Mouse (Mus musculus) hematopoietic stem cell, adult 5-6 weeks (primary cell): ENCODE measurements around the gene Dnajb2. TPM values are rescaled to one million over a fixed set of nuclear protein-coding genes. Genes with fewer than 3 reads are reported as not detected.

Experiments used
- ATAC-seq, 2 experiments: fragments of 125-278 bp in 1 of 2; replicated peaks in 1 of 2; 2 replicates each; pipeline ENCODE4 v1.8.0; 2016 to 2017; ENCODE audit warnings: inconsistent platforms in 2 of 2, mild to moderate bottlenecking in 2 of 2, moderate number of reproducible peaks in 2 of 2, low read depth in 1 of 2, moderate TSS enrichment in 1 of 2; ENCODE audit not compliant: low FRiP score in 2 of 2, poor library complexity in 2 of 2, severe bottlenecking in 2 of 2, insufficient read depth in 1 of 2, low TSS enrichment in 1 of 2
- total RNA-seq: library from RNA; stranded (forward); fragments of 172-1452, 232-1000 nt; gene quantifications from 2 replicates; pipeline ENCODE4 v1.2.3, GENCODE M21; 2017

Dnajb2 gene
- total RNA-seq, 1 experiment from 2014 or later = 12.5 TPM

DNA sequence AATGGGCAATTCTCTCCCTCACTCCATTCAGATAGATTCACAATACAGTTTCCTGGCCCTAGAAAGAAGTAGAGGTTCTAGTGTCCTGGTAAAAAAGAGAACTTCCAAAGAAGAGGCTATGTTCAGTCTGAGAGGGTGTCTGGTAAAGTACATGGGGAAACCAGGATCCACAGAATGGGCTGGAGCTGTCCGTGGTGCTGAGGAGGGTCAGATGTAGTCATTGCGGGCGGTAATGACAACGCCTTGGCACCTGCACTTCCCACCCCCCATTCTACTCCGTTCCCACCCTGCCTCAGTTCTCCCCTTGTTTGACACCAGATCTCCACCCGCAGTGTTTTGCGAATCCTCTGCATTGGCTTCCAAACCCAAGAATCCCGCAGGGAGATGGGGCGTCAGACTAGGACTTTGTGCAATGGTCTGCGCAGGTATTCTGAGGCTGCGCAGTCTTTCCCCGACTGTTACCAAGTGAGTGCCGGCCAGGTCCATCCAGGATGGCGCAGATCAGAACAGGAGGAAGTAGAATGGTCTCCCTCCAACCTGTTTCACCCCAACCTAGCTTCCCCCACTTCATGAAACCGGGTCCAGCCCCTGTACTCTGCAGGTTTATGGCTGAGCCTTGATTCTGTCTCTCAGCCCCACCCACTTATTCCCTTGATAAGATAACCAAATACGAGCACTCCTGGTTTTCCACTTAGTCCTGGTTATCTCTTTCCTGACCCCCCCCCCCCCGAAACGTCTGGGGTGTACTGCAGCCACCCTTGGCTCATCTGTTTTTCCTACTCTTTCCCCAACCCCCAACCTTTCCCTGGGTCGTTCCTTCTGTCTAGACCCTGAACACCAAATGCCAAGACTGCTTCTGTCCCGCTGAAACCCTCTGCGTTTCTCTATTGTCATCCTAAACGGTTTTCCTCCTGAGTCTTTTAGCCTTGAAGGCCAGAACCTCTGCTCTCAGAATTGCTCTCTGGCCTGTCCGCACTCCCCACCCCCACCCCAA is 41.3 kb downstream of the Dnajb2 start:
- no peak for ATAC-seq

DNA sequence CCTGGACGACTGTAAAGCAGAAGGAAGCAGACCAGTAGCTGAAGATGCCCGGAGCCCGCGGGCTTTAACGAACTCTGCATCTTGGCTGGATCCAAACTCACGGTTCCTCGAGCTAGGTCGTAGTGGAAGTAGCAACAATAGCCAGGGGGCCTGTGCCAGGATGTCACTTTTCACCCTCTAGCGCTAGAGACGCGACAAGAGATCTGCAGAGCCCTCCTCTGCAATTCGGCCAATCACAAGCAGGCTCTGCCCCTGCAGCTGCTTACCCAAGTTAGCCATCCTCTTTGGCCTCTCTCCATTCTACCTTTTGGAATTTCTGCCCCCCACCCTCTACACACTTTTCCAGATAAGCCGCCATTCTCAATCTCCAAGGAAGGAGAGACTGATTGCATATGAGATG is 42.0 kb downstream of the Dnajb2 start, which contains the start of gene Resp18:
Gene Resp18, minus strand, starts transcription at position 188 of the 400 bp plus-strand sequence.
- no peak for ATAC-seq

DNA sequence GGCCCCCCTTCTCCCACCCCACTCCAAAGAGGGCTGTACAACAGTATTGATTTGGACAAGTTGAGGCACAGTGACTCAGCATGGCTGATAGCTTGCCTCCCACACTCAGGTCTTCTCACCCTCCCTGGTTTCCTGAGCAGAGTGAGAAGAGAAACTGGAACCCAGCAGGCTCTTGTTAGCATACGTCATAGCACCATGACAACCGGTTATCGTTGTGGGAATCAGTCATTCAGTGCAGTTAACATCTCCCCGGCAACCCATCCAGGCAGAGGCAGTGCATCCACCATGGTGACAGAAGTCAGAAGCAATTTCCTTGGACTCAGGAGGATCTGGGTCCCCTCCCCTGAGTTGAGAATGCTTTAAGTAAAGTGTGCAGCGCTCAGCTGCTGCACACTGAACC is 46.8 kb downstream of the Dnajb2 start:
- ATAC-seq = no peak

DNA sequence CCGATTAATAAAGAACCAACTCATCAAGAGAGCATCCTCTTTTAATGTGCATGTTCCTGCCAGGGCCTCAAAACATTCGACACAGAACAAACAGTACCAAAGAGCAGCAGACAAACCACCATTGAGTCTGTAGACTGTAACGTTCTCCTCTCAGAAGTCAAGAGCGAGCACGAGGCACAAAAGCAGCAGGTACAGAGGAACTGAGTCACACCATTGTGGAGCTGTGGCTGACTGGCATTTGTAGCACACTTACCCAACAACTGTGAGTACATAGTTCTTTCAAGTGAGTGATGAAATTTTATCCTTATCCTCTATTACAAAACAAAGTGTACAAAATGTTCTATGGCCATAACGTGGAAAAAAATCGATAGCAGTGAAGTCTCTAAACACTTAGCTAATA is 48.7 kb downstream of the Dnajb2 start:
- no peak for ATAC-seq

DNA sequence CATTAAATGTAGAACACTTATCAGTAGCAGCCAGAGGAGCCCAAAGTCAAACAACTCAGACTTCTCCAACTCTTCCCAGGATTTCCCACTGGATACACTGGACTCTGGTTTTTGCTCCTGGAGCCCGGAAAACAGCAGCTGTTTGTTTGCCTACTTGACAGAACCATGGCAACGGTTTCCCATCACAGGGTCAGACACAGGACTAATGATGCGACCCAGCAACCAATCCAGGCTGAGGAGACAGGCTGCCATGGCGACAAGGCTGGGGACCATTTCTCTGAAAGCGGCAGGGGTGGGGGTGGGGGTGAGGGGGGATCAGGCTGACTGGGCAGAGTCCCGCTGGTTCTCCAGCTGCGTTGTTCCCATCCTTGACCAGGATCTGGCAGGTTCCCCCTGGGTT is 53.2 kb downstream of the Dnajb2 start:
- no peak for ATAC-seq

DNA sequence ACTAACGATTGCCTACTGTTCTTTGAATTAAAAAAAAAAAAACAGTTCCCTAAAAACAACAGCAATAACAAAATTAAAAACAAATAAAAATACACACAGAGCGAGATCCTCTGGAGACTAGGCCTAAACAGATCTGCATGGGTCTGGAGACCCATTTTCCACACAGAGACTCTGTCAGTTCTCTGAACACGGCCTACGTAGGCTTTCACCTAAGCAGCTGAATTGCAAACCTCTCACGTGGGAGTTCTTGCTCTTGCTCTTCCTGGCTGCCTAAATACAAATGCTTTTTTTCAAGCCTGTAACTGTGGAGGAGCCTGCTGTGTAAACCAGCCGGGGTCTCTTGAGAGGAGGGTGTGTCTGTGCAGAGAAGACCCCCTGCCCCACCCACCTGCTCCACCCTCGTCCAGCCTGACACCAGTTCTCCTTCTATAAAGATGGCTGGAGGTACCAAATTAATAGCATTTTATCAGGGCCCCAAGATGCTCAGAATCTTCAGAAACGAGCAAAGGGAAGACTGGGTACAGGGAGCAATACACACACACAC is 53.8 kb downstream of the Dnajb2 start:
- ATAC-seq = no peak

DNA sequence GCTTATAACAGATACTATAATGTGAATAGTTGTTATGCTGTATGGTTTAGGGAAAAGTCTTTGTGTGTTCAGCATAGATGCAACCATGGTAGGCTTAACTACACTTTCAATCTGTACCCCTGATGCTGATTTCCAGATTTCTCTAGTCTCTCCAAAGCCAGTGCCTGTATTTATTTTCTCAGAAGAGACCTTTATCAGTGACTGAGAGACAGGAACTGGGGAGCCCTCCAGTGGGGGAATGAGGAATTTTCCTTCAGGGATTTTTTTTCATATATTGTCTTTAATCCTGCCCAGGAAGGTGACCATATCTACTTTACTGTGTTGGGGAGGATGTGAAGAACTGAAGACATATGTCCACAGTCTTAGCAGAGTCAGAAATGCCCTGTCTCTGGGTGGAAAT is 54.4 kb downstream of the Dnajb2 start:
- ATAC-seq = no peak

DNA sequence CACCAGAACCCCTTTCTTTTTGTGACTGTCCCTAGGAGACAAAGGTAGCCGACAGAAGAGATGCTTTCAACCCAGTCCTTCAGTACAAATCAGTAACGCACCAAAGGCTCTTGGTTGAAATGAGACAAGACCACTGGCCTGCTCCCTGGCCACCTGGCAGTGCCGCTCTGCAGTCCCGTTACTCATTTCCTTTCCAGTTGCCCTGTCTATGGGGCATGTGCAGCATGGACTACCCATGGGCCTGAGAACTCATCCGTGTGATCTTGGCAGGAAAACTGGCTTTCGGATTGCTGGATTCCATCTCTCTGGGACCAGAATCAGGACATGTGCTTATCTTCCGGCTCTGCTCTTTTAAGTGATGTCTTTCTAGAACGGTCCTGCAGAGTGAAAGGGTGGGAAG is 55.1 kb downstream of the Dnajb2 start:
- ATAC-seq = no peak

DNA sequence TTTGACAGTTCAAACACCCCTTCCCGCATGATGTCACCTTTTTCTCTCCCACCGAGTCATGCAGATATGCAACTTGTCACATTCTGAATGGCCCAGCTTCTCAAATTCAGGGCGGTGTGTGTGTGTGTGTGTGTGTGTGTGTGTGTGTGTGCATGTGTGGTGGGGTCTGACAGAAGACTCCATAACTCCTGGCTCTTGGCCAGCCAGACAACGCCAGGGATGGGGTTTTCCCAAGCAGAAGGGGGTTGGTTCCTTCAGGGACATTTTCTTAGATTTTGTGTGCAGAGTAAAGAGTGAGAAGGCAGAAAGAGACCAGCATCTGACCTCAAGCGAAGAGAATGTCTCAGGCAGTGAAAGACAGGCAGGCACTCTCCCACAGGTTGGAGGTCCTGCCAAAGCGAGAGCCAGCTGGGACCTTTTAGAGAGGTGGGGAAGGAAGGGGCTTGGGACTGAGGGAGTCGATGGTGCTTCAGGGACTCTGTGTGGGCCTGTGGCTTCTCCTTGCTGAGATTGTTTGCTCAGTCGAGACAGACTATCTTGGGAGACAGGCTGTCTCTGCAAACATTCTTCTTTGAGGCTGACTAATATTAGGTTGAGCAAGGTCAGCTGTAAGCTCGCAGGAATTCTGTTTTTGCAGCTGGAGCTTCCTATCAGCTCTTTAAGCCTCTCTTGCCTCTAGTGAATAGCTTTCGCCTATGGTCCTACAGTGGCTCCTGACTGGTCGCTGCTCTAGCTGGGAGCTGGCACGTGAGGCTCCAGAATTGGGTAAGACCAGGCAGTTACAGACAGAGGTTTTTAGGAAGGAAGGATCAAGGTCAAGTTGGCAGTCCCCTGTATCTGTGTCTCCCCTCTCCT is 56.5 kb downstream of the Dnajb2 start:
- no peak for ATAC-seq

DNA sequence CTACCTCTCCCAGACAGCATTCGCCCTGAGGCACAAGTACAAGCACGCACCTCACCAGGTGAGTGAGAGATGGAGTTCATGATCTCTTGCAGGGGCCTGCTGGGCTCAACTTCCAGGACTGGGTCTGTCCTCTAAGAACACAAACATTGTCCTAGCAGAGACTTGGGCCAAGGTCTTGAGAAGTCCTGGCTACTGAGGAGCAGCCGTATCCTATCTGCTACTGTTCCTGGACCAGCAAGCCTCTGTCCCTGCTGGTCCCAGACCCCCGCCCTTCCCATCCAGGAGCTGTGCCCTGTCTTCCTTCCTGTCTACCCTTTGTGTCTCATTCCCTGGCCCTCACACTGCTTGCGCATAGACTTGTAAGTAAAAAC is 57.1 kb downstream of the Dnajb2 start:
- no peak for ATAC-seq

DNA sequence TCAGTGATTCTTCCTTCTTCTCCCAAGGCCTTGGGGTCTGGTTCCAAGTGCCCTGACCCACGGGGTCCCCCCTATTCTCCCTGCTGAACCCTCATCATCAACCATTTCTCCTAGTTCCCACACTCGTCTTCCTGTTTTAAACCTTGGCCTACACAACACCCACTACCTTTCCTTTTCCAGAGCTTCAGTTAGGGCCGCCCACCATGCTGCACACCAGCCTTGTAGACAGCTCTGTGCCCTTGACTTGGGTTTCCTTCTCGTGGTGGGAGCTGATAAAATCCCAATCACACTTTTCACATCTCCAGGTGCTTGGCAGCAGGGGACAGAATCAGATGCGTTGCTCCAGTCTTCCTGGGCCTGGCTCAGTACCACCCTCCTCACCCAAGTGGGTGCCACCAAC is 58.1 kb downstream of the Dnajb2 start:
- no peak for ATAC-seq

Other genes starting within 250 kb of the Dnajb2 start
- 6.5 and 11.6 TPM in 2 replicates for gene Nhej1, start 111.2 kb upstream of the Dnajb2 start, total RNA-seq
- not detected in 2 replicates for gene Slc23a3, start 102.5 kb upstream of the Dnajb2 start, total RNA-seq
- gene Cnppd1, start 93.7 kb upstream of the Dnajb2 start, total RNA-seq = 37.5 and 44.3 TPM in 2 replicates
- 43.2 and 60.9 TPM in 2 replicates for gene Retreg2, start 93.6 kb upstream of the Dnajb2 start, total RNA-seq
- gene Zfand2b, start 67.8 kb upstream of the Dnajb2 start, total RNA-seq = 38.0 and 43.7 TPM in 2 replicates
- gene Abcb6, start 56.0 kb upstream of the Dnajb2 start, total RNA-seq = 3.4 and 6.2 TPM in 2 replicates
- 33.5 and 34.6 TPM in 2 replicates for gene Ankzf1, start 44.3 kb upstream of the Dnajb2 start, total RNA-seq
- 7.5 and 11.1 TPM in 2 replicates for gene Atg9a, start 44.2 kb upstream of the Dnajb2 start, total RNA-seq
- 13.3 and 23.6 TPM in 2 replicates for gene Glb1l, start 25.6 kb upstream of the Dnajb2 start, total RNA-seq
- gene Stk16, start 25.6 kb upstream of the Dnajb2 start, total RNA-seq = 79.1 and 86.0 TPM in 2 replicates
- gene Tuba4a, start 16.5 kb upstream of the Dnajb2 start, total RNA-seq = 133 and 166 TPM in 2 replicates
- gene A630095N17Rik, start 4.3 kb upstream of the Dnajb2 start, total RNA-seq = 2.6 TPM in 1 of 2 replicates, not detected in the other
- not detected in 2 replicates for gene Ptprn, start 28.1 kb downstream of the Dnajb2 start, total RNA-seq
- gene Resp18, start 42.0 kb downstream of the Dnajb2 start, total RNA-seq = not detected in 2 replicates
- gene Dnpep, start 81.6 kb downstream of the Dnajb2 start, total RNA-seq = 39.8 and 43.1 TPM in 2 replicates
- gene Des, start 123.9 kb downstream of the Dnajb2 start, total RNA-seq = not detected in 2 replicates
- gene Speg, start 138.9 kb downstream of the Dnajb2 start, total RNA-seq = 2.4 and 3.9 TPM in 2 replicates
- 70.0 and 84.8 TPM in 2 replicates for gene Gmppa, start 199.5 kb downstream of the Dnajb2 start, total RNA-seq
- not detected in 2 replicates for gene Asic4, start 214.0 kb downstream of the Dnajb2 start, total RNA-seq
- 0.10 and 2.1 TPM in 2 replicates for gene Chpf, start 242.9 kb downstream of the Dnajb2 start, total RNA-seq
- gene Tmem198, start 243.1 kb downstream of the Dnajb2 start, total RNA-seq = not detected in 2 replicates